Mouse (Mus musculus) R1 (cell line): Measurements from ENCODE around the gene Tspan9.

Source experiments
- DNase-seq: peaks from one replicate; pipeline ENCODE4 v3.0.0-alpha.2; 2018; ENCODE audit warnings: low read depth, low spot score

The Tspan9 gene

DNA sequence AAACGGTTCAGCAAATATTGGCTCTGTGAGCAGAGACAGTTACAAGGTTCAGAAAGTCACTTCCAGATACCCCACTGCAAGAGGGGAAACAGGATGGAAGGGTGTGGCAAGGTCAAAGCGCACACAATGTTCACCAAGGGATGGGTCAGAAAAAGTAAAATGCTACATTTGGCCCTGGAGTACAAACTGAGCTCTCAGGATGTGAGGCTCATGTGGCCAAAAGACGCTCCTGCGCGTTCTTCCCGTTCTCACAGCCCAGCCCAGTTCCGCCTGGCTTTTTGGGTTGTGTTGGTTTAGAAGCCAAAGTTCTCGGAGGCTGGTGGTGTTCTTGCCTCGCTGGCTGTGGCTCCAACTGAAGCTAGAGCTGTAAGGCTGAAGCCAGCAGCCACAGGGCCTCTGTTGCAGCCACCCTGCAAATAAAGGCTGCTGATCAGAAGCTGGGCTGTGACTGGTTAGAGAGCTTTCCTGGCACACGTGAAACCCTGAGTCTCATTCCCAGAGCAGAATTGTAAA, 9.7 kb downstream of the Tspan9 start:
- DNase-seq = peak; percentile 62

DNA sequence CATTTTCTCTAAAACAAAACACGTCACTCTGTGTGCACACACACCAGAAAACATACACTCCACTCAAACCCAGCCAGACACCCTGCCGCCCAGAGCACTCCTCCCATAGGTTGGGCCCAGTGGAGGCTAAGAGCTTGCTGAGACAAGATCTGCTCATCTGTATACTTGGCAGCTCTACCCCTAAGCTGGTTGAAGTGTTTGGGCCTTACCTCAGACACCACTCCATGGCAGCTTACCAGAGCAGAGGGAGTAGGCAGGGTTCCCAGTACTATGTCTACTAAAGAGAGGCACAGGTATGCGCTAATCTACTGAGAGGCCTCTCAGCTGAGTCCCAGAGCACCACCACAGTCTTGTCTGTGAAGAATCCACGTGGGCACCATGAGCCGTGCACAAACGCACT, 10.8 kb downstream of the Tspan9 start:
- no peak for DNase-seq

GRCm38 (mm10) chr6:128131390-128131789, 12.0 kb downstream of the Tspan9 start:
- DNase-seq = no peak

GRCm38 (mm10) chr6:128130686-128131085, 12.7 kb downstream of the Tspan9 start:
- no peak for DNase-seq

- no peak for DNase-seq
Observed at GRCm38 (mm10) chr6:128129382-128129781, 14.0 kb downstream of the Tspan9 start.

DNA sequence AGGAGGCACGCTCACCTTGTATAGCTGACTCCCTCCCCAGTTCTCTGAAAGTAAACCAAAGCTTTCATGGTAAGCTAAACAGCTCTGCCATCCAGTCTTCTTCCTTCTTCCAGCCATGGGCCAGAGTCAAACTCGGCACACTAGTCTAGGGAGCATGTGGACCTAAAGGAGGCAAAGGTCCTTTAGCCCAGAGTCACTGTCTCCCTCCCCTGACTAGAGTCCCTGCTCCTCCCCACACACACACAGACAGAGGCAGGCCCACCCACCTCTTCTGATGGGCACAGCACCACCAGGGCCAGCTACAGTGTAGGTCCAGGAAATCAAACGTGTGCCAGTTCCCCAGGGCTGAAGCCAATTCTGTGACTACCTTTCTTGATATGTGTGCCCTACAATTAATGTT, 16.1 kb downstream of the Tspan9 start:
- no peak for DNase-seq

GRCm38 (mm10) chr6:128126876-128127275, 16.5 kb downstream of the Tspan9 start:
- DNase-seq = no peak

- DNase-seq = no peak
Observed at GRCm38 (mm10) chr6:128125464-128125863, 17.9 kb downstream of the Tspan9 start.

DNA sequence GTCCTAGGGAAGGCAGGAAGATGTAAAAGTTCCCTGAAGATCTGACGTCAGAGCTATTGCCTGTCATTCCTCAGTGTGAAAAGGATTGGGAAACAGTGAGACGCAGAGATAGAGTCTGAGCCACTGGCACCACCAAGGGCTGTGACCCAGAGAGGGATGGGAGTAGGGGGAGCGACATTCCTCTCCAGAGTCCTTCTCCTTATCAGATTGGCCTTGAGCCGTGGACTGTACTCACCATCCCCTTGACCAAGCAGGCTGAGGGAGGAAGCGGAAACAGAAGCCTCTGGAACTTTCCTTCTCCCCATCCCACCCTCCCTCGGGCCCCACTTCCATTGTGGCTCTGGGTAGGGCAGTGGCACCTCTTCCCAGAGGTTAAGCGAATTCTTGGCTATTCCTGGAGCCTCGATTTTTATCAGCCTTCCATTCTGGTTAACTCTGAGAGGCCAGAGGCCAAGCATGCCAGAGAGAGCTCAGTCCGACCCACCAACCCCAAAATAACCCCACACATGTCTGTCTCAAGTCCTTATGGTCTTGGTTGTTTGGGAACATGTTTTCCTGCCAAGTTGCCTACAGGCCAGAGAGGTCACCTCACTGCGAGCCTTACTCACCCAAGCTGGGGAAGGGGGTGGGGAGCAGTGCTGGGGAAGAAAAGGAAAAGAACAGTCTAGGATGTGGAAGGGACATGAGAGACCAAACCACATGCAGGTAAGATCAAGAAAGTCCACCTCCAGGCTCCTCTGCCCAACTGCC, 19.0 kb downstream of the Tspan9 start:
- no peak for DNase-seq

- no peak for DNase-seq
Observed at GRCm38 (mm10) chr6:128122127-128122526, 21.3 kb downstream of the Tspan9 start.

DNA sequence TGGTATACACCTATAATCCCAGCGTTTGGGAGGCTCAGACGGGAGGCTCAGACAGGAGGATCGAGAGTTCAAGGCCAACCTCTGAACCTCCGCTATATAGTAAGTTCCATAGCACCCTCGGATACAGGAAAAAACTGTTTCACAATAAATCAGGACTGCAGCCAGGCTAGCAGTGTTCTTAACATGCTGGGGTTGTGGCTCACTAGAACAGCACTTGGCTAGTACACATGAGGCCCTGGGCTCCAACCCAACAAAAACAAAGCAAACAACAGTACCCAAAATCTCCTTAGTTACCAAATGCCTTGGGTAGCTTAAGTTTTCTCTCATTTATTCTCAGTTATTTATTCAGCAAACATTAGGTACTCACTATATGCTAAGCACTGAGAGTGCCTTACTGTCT, 21.7 kb downstream of the Tspan9 start:
- DNase-seq = no peak

- no peak for DNase-seq
Observed at GRCm38 (mm10) chr6:128120806-128121205, 22.6 kb downstream of the Tspan9 start.

DNA sequence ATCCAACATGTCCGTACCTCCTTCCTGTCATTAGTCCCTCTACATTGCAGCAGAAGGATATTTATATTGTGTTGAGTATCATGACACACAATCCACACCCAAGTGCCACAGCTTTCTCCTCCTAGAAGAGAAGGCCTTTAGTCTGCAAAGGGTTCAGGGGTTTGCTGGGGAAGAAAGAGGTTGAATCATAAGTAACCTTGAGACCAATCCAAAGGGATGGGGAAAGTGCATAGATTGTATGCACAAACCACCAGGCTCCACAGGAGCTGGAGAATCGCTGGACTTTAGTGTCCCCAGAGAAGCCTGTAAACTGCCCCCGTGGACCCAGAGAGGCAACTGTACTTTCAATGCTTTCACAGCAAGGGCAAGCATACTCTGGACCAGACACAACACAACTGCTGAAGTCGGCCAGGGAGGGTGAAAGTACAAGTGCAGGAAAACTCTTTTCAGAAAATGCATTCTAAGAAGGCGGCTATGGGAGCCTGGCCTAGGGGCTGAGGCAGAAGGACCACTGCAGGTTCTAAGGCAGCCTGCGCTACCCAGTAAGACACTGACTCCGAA, 24.6 kb downstream of the Tspan9 start:
- DNase-seq = no peak

DNA sequence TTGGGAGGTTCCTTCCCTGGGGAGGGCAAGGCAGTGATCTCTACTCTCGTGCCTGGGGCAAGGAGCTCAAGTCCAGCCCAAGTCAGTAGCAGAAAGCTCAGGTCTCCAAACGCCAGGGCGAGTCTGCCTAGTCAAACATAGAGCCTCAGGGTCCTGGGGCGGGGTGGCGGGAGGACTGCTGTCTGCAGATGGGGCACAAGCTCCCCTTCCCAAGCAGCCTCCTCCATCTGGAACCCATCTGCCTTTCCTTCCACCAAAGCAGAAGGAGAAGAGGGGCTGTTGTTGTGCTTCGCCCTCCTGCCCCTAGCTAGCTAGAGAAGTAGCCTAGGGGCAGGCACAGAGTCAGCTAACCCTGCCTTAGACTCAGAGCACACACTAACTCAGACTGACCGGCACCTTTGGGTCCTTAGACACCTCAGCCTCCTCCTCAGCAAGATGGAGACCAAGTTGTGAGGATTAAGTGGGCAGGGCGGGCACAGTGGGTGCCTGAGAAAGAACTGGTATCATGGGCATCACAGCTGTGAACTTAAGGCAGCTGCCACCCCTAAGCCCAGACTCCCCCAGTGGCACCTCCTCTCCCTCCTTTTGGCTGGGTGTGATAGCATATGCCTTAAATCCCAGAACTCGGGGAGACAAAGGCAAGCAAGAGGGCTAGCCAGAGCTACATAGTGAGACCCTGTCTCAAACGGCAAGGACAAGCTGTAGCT, 26.4 kb downstream of the Tspan9 start:
- DNase-seq = no peak

DNA sequence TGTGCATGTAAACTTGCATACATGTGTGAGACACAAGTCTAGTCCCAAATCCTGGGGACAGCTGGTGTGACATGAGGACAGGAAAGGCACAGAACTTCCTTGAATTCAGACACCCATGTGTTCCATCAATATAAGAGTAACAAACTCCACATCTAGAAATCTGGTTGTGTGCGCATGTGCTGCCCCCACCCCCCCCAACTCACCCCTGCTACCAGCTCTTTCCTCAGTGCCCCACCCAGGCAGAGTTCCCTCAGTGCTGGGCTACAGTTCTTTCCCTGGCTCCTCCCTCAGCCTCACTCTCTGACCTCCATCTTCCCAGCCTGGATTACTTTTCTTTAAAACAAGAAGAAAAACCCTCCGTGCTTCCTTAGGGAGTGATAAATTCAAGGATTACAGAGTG, 27.1 kb downstream of the Tspan9 start:
- no peak for DNase-seq

DNA sequence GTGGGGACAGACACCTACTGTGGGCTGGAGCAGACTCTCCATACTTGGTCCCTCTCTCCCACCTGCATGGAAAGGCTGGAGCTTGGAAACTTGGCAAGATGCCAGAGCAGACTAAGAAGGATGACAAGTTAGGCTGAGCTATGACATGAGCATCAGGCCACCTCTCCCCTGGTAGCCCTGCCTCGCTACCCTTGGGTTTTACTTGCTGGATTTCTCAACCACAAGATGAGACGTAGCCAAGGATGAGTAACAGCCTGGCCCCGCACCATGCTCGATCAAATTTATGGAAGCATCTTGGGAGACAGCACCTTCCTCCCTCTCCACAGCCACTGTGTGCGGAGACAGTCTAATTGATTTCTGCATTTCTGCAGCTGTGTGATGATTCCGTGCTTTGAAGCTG, 28.3 kb downstream of the Tspan9 start:
- no peak for DNase-seq

- no peak for DNase-seq
Observed at GRCm38 (mm10) chr6:128112605-128113004, 30.8 kb downstream of the Tspan9 start.

DNA sequence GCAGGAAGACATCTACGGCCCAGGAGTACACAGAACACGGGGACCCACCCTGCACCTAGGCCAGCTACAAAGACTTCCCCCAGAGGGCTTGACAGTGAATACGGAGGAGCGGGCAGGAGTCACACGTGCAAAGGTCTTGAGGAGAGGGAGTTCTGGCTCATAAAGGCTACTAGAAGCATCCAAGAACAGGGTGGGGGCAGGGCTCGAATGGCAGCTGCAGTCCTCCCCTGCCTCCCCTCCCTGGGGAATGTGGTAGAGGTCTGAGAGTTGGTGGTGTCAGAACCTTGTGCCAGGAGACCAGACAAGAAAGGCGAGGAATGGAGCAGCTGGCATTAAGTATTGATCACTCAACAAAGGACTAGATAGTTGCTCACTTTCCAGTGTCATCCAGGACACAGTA, 31.6 kb downstream of the Tspan9 start:
- no peak for DNase-seq

GRCm38 (mm10) chr6:128108324-128109035, 34.9 kb downstream of the Tspan9 start:
- DNase-seq = no peak

DNA sequence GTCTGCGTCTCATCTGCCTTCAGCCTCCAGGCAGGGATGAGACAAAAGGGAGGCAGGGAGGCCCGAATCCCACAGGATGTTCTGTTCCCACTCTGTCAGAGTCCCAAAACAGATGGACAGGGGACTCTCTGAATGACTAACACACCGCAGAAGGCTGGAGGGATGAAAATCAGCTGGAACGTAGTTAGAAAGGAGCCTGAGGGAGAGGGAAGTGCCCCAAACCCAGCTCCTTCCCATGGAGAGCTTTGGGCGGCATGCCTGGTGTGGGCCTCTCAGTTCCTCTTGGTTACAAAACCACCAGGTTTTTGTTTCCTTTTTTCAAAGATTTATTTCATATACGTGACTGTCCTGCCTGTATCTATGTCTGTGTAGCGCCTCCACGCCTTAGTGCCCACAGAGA, 35.7 kb downstream of the Tspan9 start:
- DNase-seq = no peak

GRCm38 (mm10) chr6:128106154-128106553, 37.2 kb downstream of the Tspan9 start:
- no peak for DNase-seq

DNA sequence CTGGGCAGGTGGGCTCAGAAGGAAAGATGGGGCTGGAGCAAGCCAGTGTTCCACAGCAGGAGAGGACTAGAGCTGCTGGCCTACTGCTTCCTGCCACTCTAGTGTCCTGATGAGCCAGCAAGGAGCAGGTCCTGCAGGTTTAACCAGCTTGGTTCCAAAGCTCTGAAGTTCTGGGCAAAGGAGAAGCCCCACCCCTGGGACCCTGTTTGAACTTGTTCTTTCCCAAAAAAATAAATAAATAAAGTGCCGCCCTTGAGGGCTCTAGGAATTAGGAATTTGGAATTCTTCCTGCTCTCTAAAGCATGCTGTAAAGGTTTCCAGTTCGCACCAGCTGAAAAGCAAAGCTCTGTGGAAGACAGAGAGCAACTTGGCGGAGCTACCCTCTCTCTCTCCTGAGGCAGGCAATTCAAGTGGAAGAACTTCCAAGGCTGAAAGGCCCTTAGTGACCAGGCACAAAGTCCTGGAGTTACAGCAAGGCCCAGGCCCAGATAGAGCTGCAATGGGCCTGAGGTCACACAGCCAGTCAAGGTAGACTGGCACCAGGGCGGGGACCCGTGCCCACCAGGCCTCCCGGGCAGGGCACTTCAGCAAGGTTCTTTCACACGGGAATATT, 38.6 kb downstream of the Tspan9 start:
- no peak for DNase-seq
